Mouse (Mus musculus): ENCODE results near the gene Polr2e. TPM values are rescaled to one million over a fixed set of nuclear protein-coding genes. Genes with fewer than 3 reads are reported as not detected.

The Polr2e gene
- 10 to 100 TPM; 79.0 to 79.1 TPM for total RNA-seq (2021)

DNA sequence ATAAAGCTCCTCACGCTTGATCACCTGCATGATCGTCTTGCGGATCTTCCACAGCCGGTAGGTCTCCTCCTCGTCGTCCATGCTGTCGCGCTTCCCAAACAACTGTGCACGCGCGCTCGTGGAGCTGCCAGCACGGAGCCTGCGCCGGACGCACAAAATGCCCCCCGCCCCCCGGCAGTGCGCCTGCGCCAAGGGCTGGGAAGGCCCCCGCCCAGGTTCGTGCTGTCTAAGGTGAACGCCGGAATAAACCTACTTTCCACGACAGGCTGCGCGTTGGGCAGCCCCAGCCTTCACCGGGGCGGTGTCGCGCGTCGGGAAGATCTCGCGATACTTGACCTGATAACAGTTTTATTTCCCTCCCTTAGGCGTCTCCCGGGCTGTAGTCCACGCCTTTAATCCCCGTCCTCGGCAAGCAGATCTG is at the start of gene Polr2e:
Polr2e (minus strand) TSS at position 237 of the 421 bp plus-strand sequence.
- DNase-seq = peak; percentile 98 to 99
- intact Hi-C loops (cut with DNase I) = no loop called here

DNA sequence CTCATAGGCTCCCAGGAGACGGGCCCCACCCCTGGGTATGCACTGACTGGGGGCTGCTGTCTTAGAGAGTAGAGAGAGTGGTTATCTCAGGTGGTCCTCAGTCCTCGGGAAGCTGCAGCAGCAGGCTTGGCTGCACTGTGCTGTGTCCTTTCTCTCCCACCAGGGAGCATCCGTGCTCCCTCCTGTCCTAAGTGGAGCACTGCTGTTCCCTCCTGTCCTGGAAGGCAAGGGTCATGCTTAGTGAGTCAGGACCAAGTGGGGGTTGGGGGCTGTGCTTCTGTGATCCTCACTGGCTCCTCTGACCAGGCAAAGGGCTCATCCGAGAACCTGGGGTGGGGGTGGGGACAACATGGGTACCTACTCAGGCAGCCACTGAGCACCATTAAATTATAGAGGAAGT is 49.6 kb upstream of the Polr2e start:
- DNase-seq = no peak
- intact Hi-C loops (cut with DNase I) = no loop called here

DNA sequence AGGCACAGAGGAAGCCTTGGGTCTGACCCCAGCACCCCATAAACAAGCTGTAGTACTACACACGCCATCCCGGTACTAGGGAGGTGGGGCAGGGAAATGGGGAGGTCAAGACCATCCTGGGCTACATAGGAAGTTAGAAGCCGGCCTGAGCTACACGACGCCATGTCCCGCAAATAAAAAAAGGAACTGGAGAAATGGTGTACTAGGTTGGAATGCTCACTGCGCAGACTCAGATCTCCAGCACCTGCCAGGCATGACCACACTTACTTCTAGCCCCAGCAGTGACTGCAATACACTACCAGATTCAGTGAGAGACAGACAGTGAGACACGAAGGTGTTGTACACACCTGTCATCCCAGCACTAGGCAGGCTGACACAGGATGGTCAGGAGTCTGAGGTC is 47.9 kb upstream of the Polr2e start:
- no peak for DNase-seq
- intact Hi-C loops (cut with DNase I) = no loop called here

DNA sequence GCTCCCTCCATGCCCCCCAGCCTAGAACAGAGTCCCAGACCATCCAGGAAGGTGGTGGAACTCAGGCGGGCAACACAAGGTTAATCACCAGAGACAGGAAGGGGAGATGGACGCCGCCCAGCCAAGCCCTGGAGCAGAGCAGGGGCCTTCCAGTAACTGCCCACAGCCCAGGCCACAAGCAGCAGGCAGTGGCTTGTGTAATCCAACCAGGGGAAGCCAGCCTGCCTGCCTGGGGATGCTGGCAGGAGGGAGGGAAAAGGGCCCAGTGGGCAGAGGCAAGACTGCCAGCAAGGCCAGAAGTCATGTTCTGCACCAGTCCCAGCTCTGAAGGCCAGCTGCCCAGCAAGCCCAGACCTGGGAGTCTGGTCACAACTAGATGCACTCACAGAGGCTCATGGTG is 47.3 kb upstream of the Polr2e start:
- intact Hi-C loops (cut with DNase I) = no loop called here
- no peak for DNase-seq

DNA sequence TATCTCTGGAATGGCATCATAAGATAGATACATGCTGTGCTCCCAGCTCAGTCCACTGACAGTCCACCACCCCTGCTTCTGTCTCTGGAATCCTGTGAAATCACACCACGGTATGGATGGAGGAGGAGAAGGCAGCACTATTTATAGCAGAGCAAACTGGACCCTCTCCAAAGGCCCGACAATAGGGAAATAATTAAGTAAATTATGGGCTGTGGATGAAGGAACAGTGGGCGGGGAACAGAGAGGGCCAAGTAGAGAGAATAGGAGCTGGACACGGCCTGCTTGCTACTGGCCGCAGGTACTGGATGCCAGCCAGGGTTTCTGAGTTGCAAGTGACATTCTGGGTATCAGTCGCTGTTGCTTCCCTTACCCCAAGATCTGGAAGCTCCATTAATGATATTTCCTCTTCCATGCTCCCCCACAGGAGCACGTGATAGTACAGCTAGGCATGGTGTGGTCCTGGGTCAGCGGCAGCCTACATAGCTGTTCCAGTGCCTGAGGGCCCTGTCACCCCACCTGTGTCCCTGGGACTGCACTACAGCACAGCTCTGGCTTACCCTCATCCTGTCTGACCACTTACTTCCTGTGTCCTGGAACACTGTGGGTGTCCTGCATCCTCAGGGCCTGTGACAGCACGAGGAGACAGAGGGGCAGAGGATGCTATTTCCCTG is 45.4 kb upstream of the Polr2e start:
- peak; percentile 65 to 67 for DNase-seq
- intact Hi-C loops (cut with DNase I) = no loop called here

DNA sequence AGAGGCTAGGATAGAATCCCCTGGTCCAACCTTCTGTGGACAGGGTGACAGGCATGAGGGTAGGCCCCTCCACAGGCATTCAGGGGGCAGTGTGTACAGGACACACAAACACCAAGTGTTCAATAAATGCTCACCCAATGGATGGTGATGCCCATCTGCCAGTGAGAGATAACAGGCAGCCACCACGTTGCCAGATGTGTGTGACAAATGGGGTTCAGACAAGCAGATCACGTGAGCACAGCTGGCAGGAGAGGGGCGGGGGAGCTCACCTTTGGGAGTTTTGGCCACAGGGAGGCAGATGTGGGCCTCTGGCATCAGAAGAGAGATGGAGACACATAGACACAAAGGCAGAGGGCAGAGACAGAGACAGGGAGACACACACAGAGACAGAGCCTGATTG is 41.5 kb upstream of the Polr2e start:
- intact Hi-C loops (cut with DNase I) = no loop called here

DNA sequence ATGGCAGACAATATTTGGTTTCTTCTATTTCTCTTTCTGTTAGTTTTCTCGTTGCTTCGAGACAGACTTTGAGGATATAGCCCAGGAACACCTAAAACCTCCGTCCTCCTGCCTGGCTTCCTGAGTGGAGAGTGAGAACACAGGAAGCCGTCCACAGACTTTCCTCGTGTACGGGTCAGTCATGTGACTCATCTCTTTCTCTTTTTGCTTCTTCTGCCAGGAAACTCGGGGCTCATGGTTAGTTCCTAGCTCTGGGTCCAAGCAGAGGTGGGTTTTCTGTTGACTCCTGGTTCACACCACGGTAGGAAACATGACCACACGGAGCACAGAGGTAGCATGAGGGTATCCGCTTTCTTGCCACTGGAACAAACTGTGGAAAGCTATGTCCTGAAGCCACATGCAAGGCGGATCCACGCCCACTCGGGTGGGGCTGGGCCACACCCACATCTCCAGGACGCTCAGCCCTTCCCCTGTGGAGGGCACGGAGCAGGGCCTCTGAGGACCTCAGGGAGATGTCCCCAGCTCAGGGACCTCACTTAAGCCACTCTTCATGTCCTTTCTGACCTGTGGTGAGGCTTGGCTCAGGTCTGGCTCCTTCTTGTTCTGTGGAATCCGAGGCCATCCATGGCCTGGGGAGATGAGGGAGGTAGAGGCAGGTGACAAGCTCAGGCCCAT is 40.9 kb upstream of the Polr2e start:
- intact Hi-C loops (cut with DNase I) = no loop called here
- DNase-seq = no peak

More for the DNA sequence above, 41.5 kb upstream of the Polr2e start:
- no peak for DNase-seq

DNA sequence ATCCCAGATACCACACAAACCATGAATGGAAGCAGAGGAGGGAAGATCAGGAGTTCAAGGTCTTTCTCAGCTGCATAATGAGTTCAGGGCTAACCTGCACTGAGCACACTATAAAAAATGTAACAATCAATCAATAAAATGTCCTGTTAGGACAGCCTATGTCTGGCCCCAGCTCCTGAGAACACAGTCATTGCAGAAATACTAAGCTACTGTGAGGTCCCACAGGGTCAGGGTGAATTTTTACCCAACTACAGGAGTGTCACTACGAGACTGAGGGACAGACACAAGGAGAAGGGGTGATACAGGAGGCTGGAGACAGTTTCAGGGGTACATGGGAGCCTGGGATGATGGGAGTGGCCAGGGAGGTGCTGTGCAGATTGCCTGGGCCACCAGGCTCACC is 38.8 kb upstream of the Polr2e start:
- DNase-seq = no peak
- intact Hi-C loops (cut with DNase I) = no loop called here

DNA sequence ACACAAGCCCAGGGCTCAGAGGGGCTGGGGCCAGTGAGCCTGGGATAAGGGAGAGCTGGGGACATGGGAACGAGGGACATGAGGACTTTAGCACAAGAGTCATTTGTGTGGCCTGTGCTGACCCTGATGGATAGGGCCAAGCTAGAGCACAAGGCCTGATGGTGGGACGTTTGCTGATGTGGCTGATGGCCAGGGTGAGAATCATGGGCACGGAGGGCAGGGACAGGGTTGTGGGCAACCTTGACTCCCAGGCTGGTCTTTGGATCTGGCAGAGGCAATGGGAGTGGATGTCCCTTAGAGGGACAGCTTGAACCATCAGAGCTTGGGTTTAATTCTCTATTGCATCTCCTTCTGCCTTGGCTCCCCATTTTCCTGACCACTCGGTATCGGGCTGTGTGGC is 37.7 kb upstream of the Polr2e start:
- intact Hi-C loops (cut with DNase I) = no loop called here
- DNase-seq = no peak

DNA sequence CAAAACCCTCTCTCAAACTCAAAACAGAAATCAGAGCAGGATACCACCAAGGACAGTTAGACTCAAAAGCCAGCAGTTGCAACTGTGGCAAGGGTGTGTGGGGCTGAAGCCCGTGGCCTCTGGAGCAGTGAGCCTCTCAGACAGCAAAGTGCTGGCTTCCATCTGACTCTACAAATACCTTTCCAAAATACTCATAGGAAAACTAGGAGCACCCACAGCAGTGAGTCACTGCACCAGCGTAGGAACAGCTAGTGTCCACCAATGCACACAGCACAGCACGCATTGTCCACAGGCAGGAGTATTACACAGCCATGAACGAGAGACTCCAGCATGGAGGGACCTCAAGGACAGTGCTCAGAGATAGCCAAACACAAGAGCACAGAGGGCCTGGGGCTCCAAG is 36.8 kb upstream of the Polr2e start:
- intact Hi-C loops (cut with DNase I) = no loop called here

DNA sequence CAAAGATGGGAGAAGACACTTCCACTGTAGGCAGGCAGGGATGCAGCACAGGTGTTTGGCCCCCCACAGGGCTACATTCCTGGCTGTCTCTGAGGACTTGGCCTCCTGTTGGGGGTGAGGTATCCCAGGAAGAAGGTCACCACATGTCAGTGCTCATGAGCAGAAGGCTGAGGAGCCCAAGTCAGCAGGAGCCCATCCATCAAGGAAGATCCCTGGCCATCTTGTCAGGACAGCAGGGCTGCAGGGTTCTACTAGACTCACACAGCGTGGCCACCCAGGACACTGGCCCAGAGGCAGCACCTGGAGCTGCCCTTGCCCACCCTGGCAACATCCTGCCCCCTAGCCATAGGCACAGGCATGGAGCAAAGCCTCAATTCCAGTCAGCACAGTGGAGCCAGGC is 36.3 kb upstream of the Polr2e start:
- intact Hi-C loops (cut with DNase I) = no loop called here
- no peak for DNase-seq

More for the DNA sequence above, 36.8 kb upstream of the Polr2e start:
- DNase-seq = no peak

DNA sequence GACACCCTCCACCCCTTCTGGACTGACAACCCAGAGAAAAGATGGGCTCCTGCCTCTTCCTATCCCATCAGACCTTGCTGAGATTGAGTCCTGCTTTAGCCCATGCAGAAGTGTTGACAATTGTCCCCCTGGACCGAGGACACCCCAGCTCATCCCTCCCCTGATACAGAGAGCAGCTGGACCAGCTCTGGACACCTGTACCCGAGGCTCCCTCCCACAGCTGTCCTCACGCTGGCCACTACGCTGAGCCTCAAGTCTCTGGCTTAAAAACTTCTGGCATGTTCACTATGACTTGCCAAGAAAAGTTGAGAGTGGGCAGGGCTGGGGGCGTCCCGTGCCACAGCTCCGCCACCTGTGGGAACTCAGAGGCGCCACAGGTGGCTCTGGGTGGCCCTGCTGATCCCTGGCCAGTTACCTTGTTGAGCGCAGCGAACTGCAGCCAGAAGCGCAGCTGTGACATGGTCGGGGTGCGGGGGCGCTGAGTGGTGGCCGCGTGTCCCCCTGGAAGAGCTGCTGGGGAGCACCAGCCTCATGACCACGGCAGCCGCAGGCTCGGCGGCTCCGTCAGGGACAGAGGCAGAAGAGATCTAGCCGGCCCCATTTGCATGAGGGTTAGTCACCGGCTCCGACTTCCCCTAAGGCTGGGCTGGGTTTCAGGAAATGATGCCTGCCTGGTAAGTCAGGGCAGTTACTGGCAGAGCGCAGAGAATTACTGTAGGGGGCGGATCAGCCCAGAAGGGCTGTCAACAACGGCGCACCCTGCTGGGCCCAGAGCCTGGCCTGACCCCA is 35.4 kb upstream of the Polr2e start:
- DNase-seq = peak; percentile 74 to 76

DNA sequence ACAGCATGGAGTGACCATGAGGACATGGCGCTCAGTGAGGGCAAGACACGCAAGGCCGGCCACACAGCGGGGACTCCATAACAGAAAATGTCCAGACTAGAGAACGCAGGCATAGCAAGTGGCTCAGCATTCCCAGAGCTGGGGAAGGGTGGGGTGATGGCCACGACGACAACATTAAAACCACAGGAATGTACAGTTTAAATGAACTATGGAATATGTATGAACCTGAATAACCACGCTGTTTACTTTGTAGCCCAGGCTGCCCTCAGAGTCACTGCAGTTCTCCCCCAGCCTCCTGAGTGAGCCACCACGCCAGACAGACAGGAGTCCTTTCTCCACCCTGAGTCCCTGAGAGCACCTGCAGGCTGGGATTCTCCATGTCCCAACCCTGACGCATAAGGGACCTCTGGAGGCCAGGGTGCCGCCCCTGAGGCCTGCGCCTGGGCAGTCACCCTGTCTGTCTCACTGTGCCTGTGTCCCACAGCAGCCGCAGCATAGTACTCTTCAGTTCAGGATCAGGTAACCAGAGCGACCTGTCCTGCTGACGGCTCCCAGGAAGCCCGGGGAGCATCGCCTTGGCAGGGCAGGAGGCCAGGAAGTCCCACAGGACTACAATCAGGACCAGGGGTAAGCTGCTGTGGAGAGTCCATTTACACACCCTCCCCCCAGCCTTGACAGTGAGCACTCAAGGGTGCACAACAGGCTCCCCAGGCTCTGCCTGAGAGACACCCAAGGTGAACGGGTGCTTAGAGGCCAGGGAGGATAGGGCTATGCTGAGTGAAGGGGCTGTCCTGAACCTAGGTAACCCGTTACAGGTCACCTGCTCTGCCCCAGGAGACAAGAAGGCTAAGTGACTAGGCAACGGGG is 33.3 kb upstream of the Polr2e start:
- intact Hi-C loops (cut with DNase I) = loop anchor here (2.0 to 5.0 kb wide), 2 partner anchors 28 to 39 kb away; no protein-coding TSS in a partner anchor

More for the DNA sequence above, 35.4 kb upstream of the Polr2e start:
- intact Hi-C loops (cut with DNase I) = loop anchor here (5.0 kb wide), 1 partner anchor 37 kb away; no protein-coding TSS in a partner anchor

DNA sequence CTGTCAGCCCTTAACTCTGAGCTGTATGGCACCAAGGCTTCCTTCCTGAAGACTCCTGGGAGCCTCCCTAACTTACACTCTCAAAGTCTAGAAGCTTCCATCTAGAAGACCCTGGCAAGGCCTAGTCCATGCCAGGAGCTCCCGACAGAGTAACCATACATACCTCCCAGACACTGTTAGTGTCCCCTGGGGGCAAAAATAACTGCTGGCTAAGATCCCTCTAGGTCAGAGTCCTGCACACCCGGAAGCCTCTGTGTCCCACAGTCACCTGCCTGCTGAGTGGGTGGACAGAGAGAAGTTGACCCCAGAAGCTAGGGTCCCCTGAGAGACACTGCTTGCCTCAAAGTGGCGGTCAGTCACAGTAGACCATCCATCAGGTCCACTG is 31.9 kb upstream of the Polr2e start:
- intact Hi-C loops (cut with DNase I) = loop anchor here (5.0 kb wide), 1 partner anchor 41 kb away; no protein-coding TSS in a partner anchor
- DNase-seq = no peak

More for the DNA sequence above, 33.3 kb upstream of the Polr2e start:
- DNase-seq = no peak

DNA sequence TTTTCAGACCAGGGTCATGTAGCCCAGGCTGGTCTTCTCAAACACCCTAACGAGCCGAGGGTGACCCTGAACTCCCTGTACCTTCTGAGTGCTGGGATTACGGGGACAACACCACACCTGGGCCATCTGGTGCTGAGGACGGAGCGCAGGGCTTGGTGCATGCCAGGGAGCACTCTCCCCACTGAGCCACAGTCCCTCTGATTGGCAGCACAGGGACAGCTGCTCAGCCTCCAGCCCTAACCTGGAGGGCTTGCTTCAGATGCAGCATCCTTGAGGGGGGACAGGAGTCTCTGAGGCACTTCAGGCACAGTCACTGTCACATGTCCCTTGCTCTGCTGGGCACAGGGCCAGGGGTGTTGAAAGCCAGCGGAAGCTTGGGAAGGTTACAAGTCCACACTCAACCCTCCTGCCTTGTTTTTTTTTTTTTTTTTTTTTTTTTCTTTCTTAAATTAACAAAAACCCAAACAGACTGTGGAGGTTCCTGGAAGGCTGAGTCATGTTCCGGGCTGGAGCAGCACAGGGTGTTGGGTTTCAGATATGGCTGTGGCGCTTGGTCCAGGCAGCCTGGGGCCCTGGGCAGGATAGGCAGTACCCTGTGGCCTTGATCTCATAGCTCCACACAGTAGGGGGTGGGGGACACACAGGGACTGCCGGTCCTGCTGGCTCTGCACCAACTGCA is 31.4 kb upstream of the Polr2e start:
- peak; percentile 92 to 93 for DNase-seq
- intact Hi-C loops (cut with DNase I) = loop anchor here (5.0 kb wide), 1 partner anchor 41 kb away; no protein-coding TSS in a partner anchor

DNA sequence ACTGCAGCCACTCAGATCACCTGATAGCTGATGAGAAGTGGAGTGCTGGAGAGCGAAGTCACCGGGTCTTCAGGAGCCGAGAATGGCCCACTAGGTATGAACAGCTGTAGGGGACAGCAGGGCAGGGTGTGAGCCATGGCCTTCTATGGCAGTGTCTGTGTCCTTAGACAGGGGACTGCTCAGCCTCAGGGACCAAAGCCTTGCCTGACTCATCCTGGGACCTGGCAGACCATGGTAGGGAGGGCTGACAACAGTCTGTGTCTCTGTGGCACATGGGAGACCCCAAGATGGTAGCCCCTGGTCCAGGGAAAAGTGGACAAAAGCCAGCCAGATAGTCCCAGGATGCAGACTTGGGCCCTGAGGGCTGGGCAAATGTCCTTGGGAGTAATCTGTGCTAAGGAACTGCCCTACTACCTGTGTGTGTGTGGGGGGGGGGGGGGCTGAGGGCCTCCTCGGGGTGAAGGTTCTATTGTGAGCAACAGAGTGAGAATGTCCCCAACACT is 30.4 kb upstream of the Polr2e start:
- no peak for DNase-seq
- intact Hi-C loops (cut with DNase I) = loop anchor here (5.0 kb wide), 1 partner anchor 42 kb away; no protein-coding TSS in a partner anchor

DNA sequence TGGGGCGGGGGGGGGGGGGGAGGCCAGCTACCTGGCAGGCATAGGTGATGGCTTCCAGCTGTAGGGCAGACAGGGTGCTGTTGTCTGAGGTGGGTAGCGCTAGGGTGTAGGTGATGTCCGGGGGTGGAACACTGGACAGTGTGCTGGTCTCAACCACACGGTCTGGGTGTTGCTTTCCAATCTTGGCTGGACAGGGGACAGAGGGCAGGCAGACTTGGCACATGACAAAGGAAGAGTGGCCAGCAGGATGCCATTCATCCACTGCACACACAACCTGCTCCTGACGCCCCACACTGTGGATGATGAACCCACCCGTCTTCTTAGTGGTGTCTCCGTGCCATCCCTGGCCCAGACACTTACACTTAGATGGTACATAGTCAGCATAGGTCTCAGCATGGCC is 29.7 kb upstream of the Polr2e start:
- DNase-seq = no peak
- intact Hi-C loops (cut with DNase I) = no loop called here

DNA sequence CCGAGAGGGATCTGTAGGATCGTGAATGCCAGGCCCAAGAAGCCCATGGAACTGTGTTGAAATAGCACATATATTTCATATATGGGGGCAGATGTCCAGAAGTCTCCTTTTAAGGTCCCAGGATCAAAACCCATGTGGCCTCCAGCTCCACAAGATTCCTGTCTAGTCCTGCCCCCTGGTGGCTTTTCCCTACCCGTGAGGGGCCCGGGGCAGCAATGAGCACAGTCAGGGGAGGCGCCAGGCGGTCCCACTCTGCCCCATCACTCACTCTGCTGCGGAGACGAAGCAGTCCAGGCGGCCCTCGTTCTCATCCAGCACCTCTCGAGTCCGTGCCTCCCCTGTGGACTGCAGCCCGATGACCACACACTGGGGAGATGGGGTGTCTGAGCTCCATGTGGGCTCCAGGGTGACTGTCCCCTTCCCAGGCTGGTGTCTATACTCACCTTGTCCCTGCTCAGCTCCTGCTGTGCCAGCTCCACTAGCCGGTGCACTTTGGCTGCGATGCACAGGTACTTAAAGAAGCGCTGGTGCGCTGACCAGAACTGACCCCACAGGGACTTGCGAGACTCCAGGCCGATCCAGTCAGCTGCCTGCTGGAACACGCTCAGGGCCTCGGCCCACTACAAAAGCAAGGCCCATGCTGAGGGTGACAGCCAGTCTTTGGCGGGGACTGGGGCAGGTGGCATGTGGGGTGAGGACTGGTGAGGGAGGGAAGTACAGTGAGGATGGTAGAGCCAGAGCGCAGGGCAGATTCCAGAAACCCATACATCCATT is 24.5 kb upstream of the Polr2e start:
- no peak for DNase-seq
- intact Hi-C loops (cut with DNase I) = no loop called here

DNA sequence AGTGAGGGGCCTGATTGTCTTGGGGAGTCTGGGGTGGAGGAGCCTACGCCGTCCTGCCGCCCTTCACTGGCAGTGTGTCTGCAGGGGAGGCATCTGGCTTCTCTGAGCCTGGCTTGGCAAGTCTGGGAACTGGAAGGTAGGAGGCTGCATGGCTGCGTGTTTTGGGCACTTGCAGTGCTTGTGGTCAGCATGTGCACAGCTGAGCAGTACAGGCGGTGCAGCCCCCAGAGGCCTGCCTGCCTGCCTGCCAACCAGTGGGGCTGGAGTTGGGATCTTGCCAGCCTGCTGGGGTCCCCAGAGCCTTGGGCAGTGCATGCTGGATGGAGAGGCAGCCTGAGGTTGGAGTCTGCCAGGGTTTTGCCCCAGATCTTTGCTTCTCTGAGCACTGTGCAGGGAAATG is 23.5 kb upstream of the Polr2e start:
- no peak for DNase-seq
- intact Hi-C loops (cut with DNase I) = no loop called here
